Mouse (Mus musculus): Measurements from ENCODE around the gene Myo1e. TPM values are rescaled to one million over a fixed set of nuclear protein-coding genes. Genes with fewer than 3 reads are reported as not detected.

The Myo1e gene
- total RNA-seq, 4 experiments from 2014 or later, result 23.3 to 30.4 (median 30.2) TPM

DNA sequence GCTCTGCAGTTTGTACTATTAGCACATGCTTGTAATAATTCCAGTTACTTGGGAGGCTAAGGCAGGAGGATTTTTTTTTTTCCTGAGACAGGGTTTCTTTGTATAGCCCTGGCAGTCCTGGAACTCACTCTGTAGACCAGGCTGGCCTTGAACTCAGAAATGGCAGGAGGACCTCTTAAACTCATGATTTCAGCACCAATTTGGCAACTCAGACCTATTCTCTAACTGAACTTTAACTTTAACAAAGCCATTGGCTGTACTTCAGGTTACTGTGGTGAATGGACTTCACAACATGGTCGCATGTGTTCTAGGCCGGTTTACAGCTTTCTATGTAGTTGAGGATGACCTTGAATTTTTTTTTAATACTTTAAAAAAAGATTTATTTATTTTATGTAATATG, 215.5 kb downstream of the Myo1e start:
- DNase-seq, result no peak

- DNase-seq, result no peak
These were observed 232.8 kb downstream of the Myo1e start for GRCm38 (mm10) chr9:70439959-70440358.

DNA sequence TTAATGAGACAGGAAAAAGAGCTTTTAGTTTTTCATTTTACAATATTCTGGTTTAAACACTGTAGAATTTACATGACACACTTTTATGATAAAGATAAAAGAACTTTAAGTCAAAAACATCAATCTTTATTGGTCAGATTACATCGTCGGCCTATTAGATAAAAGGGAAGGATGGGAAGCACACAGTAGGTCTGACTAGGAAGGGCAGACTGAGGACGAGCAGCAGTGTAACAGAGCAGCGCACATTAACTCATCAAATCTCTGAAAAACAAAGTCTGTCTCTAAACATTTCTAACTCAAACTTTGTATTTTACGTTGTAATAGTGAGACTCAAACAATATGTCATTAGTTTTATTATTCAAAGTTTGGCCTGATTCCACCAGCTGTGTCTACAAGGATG, 241.9 kb downstream of the Myo1e start:
- DNase-seq, result no peak

Small RNAs within 50 kb of the gene (microRNA-seq; reads per million reads assigned to microRNA genes)
- 0 to 0.17 reads per million in 2 experiments for gene Mir5626

Other genes starting within 250 kb of the Myo1e start
- gene Bnip2, start 217.9 kb upstream of the Myo1e start, total RNA-seq (2022), result 100 to 1,000 TPM in 2 of 4 experiments, 10 to 100 TPM in 2; 88.4 to 127 (median 107) TPM
- 10 to 100 TPM; 57.9 to 88.5 (median 71.7) TPM for gene Gtf2a2, start 194.8 kb upstream of the Myo1e start, total RNA-seq (2022)
- not detected for gene Gcnt3, start 169.3 kb upstream of the Myo1e start, total RNA-seq (2022)
- 1 to 10 TPM; 2.1 to 2.9 (median 2.5) TPM for gene Fam81a, start 64.8 kb upstream of the Myo1e start, total RNA-seq (2022)
- gene Ccnb2, start 214.2 kb downstream of the Myo1e start, total RNA-seq (2022), result 1 to 10 TPM in 3 of 4 experiments, under 1 TPM in 1; 0.73 to 2.9 (median 1.5) TPM

Data from adrenal gland, adult 8-10 months (tissue).